Mouse (Mus musculus) stomach, embryonic 15.5 days (tissue): ENCODE measurements around the gene Cd86. TPM values are rescaled to one million over a fixed set of nuclear protein-coding genes. Genes with fewer than 3 reads are reported as not detected.

Experiments
- ATAC-seq: fragments of 200-750 bp; cut with Nextera tagmentation; 2 replicates; pipeline ENCODE4 v1.8.0; 2017; ENCODE audit warnings: low read depth, moderate number of reproducible peaks, moderate TSS enrichment; ENCODE audit not compliant: insufficient read depth, low FRiP score
- H3K27ac ChIP-seq: fragments of 300-500 bp; sonication (generic); 2 replicates; pipeline ENCODE4 v1.5.1; 2015; ENCODE audit warnings: mild to moderate bottlenecking, inconsistent platforms
- H3K27me3 ChIP-seq: fragments of 300-500 bp; sonication (generic); replicated peaks from 2 replicates; pipeline ENCODE4 v1.6.1; 2015; ENCODE audit warnings: inconsistent platforms
- H3K36me3 ChIP-seq: fragments of 300-500 bp; sonication (generic); 2 replicates; pipeline ENCODE4 v1.6.1; 2015; ENCODE audit warnings: inconsistent platforms
- H3K4me1 ChIP-seq: fragments of 300-500 bp; sonication (generic); 2 replicates; pipeline ENCODE4 v1.6.1; 2015; ENCODE audit warnings: inconsistent platforms
- H3K4me2 ChIP-seq: fragments of 300-500 bp; sonication (generic); 2 replicates; pipeline ENCODE4 v1.6.1; 2015; ENCODE audit warnings: mild to moderate bottlenecking, inconsistent platforms
- H3K4me3 ChIP-seq: fragments of 300-500 bp; sonication (generic); replicated peaks from 2 replicates; pipeline ENCODE4 v1.5.1; 2015; ENCODE audit warnings: inconsistent platforms
- H3K9ac ChIP-seq: fragments of 300-500 bp; sonication (generic); 2 replicates; pipeline ENCODE4 v1.6.1; 2015; ENCODE audit warnings: inconsistent platforms
- H3K9me3 ChIP-seq: fragments of 300-500 bp; sonication (generic); 2 replicates; pipeline ENCODE4 v1.6.1; 2016; ENCODE audit warnings: inconsistent platforms
- WGBS: fragments of 180-500 bp; shearing (Covaris S2); methylation state at CpG from one replicate; pipeline ENCODE4 v1.1.7; 2015; 5-methylcytosine and 5-hydroxymethylcytosine counted together
- polyA plus RNA-seq: library from polyadenylated mRNA; unstranded; fragments of >200 nt; fragmentation: Nextera tagmentation; extraction: Ambion mirVana; gene quantifications from 2 replicates; pipeline ENCODE4 v1.2.1, GENCODE M21; 2015

The Cd86 gene
- polyA plus RNA-seq, 1 experiment from 2014 or later: 3.0 TPM

DNA sequence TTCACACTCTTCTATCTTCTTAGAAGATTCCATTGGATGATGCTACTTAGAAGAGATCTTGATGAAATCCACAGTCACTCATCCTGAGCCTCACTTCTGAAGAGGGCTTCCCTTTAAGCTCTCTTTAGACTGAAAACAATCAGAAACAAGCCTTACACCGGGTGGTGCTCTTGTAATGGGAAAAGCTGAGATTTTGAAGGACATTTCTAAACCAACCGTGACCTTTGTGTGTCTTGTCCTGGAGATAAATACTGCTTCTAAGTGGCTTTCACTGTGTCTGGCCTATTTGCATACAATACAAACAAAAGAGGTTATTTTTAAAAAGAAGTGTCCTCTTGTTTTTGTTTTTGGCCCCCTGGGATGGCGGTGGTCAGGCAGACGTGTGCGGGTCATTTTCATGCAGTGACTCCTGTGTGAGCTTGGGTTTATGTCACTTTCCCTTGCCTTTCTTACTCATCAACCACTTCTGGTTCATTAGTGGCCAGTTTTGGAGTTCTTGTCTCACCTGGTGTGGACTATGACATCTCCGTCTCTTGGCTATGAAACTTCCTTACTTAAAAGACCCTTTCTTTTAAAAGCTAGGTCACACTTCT lies 14.6 kb downstream of the Cd86 start:
- no peak overlapping the region for H3K4me2 ChIP-seq
- no peaks in the 10 kb centered on the region for H3K9me3 ChIP-seq
- H3K36me3 ChIP-seq: no peaks in the 10 kb centered on the region
- no peaks in the 10 kb centered on the region for H3K4me1 ChIP-seq
- H3K27ac ChIP-seq: no peak overlapping the region
- H3K9ac ChIP-seq: no peak overlapping the region
- H3K4me3 ChIP-seq: no peak overlapping the region
- ATAC-seq: no peak
- H3K27me3 ChIP-seq: no peaks in the 10 kb centered on the region
- 70% methylated on average over 6 of the region's 6 CpGs for WGBS

DNA sequence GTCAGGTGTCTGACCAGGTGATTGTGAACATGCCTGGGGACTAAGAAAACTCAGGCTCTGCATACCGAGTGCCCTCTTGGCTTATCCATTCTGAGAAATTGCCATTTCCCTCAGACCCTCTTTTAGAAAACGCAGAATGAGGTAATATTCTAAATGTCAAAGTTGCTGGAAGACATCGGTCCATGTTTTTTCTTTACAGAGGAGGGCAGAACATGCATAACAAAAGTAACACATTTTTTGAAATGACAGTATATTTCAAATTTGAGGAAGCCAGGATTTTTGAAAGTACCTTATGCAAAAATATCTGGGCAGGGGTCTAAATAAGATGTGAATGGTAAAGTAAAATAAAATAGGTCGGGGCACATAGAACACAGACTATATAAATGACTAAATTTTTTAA lies 15.4 kb downstream of the Cd86 start:
- Histone ChIP-seq H3K4me1 (no peaks in the 10 kb centered on the region), H3K4me2 (no peak overlapping the region), H3K9me3 (no peaks in the 10 kb centered on the region), H3K36me3 (no peaks in the 10 kb centered on the region), H3K27me3 (no peaks in the 10 kb centered on the region), H3K9ac (no peak overlapping the region), H3K4me3 (no peak overlapping the region), H3K27ac (no peak overlapping the region)
- 86% methylated on average over 4 of the region's 4 CpGs for WGBS
- ATAC-seq: no peak

DNA sequence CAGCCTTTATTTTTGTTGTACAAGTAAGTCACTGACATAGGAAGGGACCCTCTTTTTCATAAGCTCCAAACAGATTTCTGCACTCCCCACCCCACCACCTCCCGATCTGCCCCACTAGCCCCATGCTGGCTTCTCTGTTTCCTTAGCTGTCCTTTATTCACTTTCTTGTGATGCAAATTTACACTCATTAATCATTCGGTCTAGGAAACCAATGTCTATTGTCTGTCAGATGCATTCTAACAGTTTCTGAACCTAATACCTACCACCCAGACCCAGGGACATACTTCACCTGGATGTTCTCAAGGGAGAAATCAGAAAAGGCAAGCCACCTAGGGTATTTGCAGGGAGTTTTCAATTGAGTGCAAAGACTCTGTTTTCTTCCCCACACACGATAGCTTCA lies 16.6 kb downstream of the Cd86 start:
- ATAC-seq: no peak
- Histone ChIP-seq H3K9ac (no peak overlapping the region), H3K36me3 (no peaks in the 10 kb centered on the region), H3K4me3 (no peak overlapping the region), H3K27ac (no peak overlapping the region), H3K27me3 (no peaks in the 10 kb centered on the region), H3K4me2 (no peak overlapping the region), H3K9me3 (no peaks in the 10 kb centered on the region), H3K4me1 (no peaks in the 10 kb centered on the region)
- WGBS: 65% methylated on average over 3 of the region's 3 CpGs

DNA sequence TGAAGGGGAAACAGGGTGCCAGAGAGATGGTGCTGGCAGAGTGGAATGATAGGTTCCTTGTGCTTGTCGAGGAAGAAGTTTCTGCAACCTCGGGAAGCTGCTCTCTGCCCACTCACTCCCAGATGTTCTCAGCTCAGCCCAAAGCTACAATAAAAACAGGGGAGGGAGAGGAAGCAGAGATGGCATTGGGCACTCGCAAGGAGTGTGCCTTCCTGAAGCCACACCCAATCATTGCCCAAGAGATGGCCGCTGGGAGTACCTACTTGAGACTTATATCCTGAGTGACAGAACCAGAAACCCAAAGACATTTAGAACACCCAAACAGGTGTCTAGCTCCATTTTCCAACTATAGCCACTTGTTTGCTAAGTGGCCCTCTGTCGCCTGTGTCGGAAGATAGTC lies 20.8 kb downstream of the Cd86 start:
- no peaks in the 10 kb centered on the region for H3K36me3 ChIP-seq
- no peak overlapping the region for H3K9ac ChIP-seq
- no peak for ATAC-seq
- no peak overlapping the region for H3K27ac ChIP-seq
- H3K4me1 ChIP-seq: no peaks in the 10 kb centered on the region
- H3K4me3 ChIP-seq: no peak overlapping the region
- no peaks in the 10 kb centered on the region for H3K9me3 ChIP-seq
- WGBS: 79% methylated on average over 6 of the region's 6 CpGs
- no peaks in the 10 kb centered on the region for H3K27me3 ChIP-seq
- no peak overlapping the region for H3K4me2 ChIP-seq

DNA sequence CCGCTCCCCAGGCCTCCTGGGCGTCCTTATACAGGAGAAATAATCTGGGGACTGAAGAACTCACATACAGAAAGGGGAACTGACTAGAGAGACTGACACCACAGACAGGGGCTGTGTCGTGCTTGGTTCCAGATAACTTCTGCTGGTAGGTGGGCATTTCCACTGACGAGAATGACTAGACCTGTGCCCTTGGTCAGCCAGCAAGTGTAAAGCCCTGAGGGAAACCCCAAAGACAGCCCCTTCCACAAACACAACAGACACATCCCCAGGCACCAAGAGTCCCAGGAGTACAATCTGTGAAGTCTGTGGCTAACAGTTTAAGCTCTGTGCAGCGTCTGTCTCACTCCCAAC lies 23.2 kb downstream of the Cd86 start:
- no peak for ATAC-seq
- Histone ChIP-seq H3K4me2 (no peak overlapping the region), H3K27me3 (no peaks in the 10 kb centered on the region), H3K4me1 (no peaks in the 10 kb centered on the region), H3K9ac (no peak overlapping the region), H3K27ac (no peak overlapping the region), H3K36me3 (no peaks in the 10 kb centered on the region), H3K9me3 (no peaks in the 10 kb centered on the region), H3K4me3 (no peak overlapping the region)
- WGBS: 72% methylated on average over 5 of the region's 5 CpGs

DNA sequence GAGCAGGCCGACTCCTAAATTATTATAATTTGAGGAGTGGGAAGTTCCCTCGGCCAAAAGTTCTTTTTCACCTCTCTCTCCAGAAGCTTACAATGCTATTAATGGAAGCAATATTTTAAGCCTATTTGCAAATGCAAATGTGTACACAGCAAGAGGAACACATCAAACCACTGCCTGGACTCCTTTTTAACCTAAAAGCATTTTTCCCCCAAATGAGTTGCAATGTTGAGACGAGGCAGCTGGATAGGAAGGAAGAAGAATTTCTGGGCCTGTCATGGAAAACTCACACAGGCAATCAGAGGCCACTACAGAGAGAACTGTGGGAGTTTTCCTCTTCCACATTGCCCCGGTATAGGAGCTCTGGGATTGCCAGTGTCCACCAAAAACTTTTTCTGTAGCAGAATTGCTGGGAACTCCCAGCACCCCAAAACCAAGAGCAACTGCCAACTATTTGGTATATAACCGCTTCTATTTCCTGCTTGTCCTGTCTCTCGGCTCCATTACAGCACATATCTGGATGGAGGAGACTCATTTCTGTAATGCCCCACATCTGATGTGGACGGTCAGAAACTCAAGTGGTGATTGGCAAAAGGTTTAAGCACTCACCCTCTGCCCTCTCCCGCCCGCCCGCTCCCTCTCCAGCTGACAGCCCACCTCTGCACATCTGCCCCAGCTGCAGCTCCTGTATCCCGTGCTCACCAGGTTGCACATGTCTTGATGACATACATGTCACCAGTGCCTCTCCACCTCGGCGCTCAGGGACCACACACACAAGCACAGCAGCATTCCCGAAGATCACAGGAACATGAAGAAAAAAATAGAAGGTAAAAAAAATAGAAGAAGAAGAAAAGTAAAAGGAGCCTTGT lies 23.8 kb downstream of the Cd86 start:
- Histone ChIP-seq H3K4me1 (no peaks in the 10 kb centered on the region), H3K36me3 (no peaks in the 10 kb centered on the region), H3K9ac (no peak overlapping the region), H3K4me2 (no peak overlapping the region), H3K9me3 (no peaks in the 10 kb centered on the region), H3K27me3 (no peaks in the 10 kb centered on the region), H3K27ac (no peak overlapping the region), H3K4me3 (no peak overlapping the region)
- no peak for ATAC-seq
- WGBS: 64% methylated on average over 14 of the region's 14 CpGs

DNA sequence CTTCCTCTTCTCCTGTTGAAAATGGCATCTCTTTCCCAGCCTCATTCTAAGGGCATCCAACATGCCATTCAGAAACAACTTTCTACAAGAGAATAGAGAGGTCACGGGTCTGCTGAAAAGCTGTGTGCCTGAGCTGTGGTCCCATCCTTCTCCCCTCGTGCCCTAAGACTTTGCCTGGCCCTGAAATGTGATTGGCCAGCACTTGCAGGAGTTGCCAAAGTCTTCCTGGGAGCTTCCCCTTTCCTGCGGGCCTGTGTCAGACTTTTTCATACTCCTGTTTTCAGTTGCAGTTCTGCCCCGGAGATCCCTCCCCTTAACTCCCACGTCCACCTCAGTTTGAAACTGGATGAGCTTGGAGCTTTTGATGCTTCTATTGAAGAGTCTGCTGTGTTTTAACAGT lies 24.9 kb downstream of the Cd86 start:
- H3K36me3 ChIP-seq: no peaks in the 10 kb centered on the region
- H3K27me3 ChIP-seq: no peaks in the 10 kb centered on the region
- no peak overlapping the region for H3K27ac ChIP-seq
- no peak overlapping the region for H3K4me2 ChIP-seq
- no peaks in the 10 kb centered on the region for H3K4me1 ChIP-seq
- H3K4me3 ChIP-seq: no peak overlapping the region
- no peak overlapping the region for H3K9ac ChIP-seq
- no peak for ATAC-seq
- H3K9me3 ChIP-seq: no peaks in the 10 kb centered on the region
- 61% methylated on average over 5 of the region's 5 CpGs for WGBS

DNA sequence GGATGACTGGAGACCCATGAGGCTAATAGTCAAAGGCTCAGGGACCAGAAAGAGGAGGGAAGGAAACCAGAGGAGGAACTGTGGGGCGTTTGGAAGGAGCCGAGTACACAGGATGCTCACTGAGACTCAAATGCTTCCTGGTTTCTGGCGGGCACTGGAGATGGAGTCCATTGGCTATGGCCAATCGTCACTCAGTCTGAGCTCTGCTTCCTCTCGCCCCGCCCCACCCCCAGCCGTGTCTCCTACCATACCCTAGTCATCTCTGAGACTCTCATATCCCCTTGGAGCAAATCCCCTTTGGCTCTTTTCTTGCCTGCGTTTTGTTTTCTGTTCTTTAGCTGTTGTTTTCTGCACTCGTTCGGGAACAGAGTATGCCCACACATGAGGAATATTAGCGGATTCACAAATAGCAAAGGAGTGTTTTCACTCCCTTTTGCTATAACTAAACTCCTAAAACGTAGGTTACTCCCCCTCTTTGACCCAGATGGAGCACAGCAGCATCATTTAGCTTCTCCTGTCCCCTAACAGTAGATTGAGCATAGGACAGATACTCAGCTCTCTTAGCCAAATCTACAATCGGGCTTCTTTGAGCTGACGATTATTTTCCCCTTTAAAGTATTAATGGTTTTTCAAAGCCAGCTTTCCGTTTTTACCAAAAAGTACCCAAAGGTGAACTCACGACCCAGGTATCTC lies 25.9 kb downstream of the Cd86 start:
- no peak overlapping the region for H3K4me3 ChIP-seq
- WGBS: 85% methylated on average over 16 of the region's 16 CpGs
- no peaks in the 10 kb centered on the region for H3K27me3 ChIP-seq
- H3K27ac ChIP-seq: no peak overlapping the region
- no peaks in the 10 kb centered on the region for H3K4me1 ChIP-seq
- no peak overlapping the region for H3K4me2 ChIP-seq
- H3K36me3 ChIP-seq: no peaks in the 10 kb centered on the region
- no peak overlapping the region for H3K9ac ChIP-seq
- no peaks in the 10 kb centered on the region for H3K9me3 ChIP-seq
- ATAC-seq: no peak

DNA sequence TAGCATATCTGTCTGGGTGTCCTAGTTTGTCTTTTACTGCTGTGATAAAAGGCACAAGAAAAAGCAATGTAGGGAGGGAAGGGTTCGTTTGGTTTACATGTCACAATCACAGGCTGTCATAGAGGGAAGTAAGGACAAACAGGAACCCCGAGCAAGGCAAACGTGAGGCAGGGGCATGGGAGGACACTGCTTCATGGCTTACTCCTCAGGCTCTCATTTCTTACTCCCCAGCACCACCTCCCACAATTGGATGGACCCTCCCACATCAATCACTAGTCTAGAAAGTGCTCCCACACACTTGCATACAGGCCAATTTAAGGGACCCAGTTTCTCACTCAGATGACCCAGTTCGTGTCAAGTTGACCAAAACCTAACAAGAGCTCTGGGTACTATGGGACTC lies 29.1 kb downstream of the Cd86 start:
- WGBS: 46% methylated on average over 4 of the region's 4 CpGs
- Histone ChIP-seq H3K36me3 (no peaks in the 10 kb centered on the region), H3K4me2 (no peak overlapping the region), H3K9ac (no peak overlapping the region), H3K4me1 (no peaks in the 10 kb centered on the region), H3K9me3 (no peaks in the 10 kb centered on the region), H3K27ac (no peak overlapping the region), H3K4me3 (no peak overlapping the region), H3K27me3 (no peaks in the 10 kb centered on the region)
- no peak for ATAC-seq

DNA sequence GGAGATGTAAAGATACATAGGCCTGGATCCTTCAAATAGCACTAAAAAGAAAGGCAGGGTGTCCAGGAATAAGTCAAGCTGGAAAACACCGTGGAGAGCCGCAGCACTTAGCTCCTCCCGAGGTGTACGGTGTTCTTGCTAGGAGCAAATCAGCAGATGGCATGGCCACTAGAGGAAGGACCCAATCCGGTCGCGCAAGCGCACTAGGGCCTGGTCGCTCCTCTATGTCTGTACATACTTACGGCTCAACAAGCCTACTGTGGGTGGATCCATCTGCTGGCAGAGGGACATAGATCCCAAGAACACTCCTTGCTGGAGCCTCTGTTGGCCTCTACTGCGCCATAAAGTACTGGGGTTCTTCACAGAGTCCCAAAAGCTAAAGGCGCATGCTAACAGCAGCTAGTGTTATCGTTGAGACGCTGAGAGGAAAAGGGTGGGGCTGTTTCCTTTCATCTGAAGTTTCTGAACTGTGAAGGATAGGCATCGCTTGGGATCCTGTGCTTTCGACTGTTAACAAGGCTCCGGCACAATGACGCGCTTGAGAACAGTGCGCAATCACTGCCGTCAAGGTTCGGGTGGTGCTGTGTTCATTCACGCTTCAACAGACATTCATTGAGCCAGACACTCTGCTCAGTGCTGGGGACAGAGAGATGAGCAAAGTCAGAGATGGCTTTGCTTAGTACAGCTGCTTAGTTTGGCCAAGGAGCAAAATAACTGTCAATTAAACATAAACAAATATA lies 30.7 kb downstream of the Cd86 start:
- Histone ChIP-seq H3K4me2 (no peak overlapping the region), H3K4me1 (no peaks in the 10 kb centered on the region), H3K36me3 (no peaks in the 10 kb centered on the region), H3K9ac (no peak overlapping the region), H3K27ac (no peak overlapping the region), H3K27me3 (no peaks in the 10 kb centered on the region), H3K9me3 (no peaks in the 10 kb centered on the region), H3K4me3 (no peak overlapping the region)
- 89% methylated on average over 23 of the region's 23 CpGs for WGBS
- ATAC-seq: no peak

DNA sequence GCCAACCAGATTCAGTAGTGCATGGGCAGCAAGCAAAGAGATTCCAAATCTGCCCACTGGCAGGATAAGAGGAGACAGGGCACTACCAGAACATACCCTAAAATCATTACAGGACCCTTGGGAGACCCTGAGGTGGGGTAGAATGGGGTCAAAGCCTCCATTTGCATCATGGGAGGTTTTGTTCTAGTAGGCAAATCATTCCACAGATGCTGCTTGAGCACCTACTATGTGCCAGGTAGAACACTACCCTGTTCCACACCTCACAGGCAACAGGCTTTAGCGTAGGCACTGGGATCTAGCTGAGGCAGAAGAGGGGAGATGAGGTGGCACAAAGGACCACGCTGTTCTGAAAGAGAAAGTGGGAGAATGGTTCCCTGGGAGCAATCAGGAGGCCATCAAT lies 31.5 kb downstream of the Cd86 start:
- no peak overlapping the region for H3K4me2 ChIP-seq
- H3K36me3 ChIP-seq: no peaks in the 10 kb centered on the region
- H3K27me3 ChIP-seq: no peaks in the 10 kb centered on the region
- no peak overlapping the region for H3K27ac ChIP-seq
- H3K4me3 ChIP-seq: no peak overlapping the region
- no peak overlapping the region for H3K9ac ChIP-seq
- H3K4me1 ChIP-seq: no peaks in the 10 kb centered on the region
- 87% methylated on average over 2 of the region's 2 CpGs for WGBS
- no peak for ATAC-seq
- H3K9me3 ChIP-seq: no peaks in the 10 kb centered on the region

DNA sequence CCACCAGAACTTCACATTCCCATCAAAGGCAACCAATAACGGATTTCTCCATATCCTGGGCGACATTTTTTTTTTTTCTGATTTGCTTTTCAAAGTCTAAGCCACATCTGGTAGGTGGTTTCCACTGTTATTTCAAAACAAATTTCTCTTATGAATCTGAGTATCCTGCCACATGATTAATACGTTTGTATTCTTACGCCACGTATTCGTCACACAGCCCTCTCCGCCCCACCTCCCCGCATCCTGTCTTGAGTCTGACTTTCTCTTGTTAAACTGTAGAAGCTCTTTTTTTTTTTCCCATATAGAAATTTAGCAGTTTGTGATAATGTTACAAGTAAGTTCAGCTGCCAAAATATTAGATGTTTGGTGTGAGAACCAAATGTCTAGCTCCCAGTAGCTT lies 33.7 kb downstream of the Cd86 start:
- H3K27ac ChIP-seq: no peak overlapping the region
- no peaks in the 10 kb centered on the region for H3K4me1 ChIP-seq
- no peaks in the 10 kb centered on the region for H3K9me3 ChIP-seq
- WGBS: 86% methylated on average over 8 of the region's 8 CpGs
- no peak overlapping the region for H3K4me2 ChIP-seq
- no peaks in the 10 kb centered on the region for H3K27me3 ChIP-seq
- no peak overlapping the region for H3K4me3 ChIP-seq
- H3K9ac ChIP-seq: no peak overlapping the region
- no peak for ATAC-seq
- H3K36me3 ChIP-seq: no peaks in the 10 kb centered on the region
